Mouse (Mus musculus) heart, embryonic 10.5 days (tissue): ENCODE data around the gene Gatb. TPM values are rescaled to one million over a fixed set of nuclear protein-coding genes. Genes with fewer than 3 reads are reported as not detected.
A peak's percentile ranks its signal among the peaks of the same experiment; 100 is the strongest.
"Not testable (repeated sequence)": the region's sequence is repeated elsewhere in the genome, so short reads cannot be mapped to it uniquely, and the experiment has no call there.

ENCODE experiments used
- DNase-seq: peaks from one replicate; pipeline ENCODE4 v3.0.0-alpha.2; 2017; ENCODE audit warnings: low spot score
- H3K27ac ChIP-seq: fragments of 300-500 bp; sonication (generic); 2 replicates; pipeline ENCODE4 v1.5.1; 2016; ENCODE audit warnings: mild to moderate bottlenecking
- H3K27me3 ChIP-seq: fragments of 300-500 bp; sonication (generic); 2 replicates; pipeline ENCODE4 v1.6.1; 2016; ENCODE audit warnings: mild to moderate bottlenecking; ENCODE audit not compliant: poor library complexity, insufficient read depth, severe bottlenecking
- H3K36me3 ChIP-seq: fragments of 300-500 bp; sonication (generic); 2 replicates; pipeline ENCODE4 v1.6.1; 2016; ENCODE audit warnings: mild to moderate bottlenecking, moderate library complexity
- H3K4me1 ChIP-seq: fragments of 300-500 bp; sonication (generic); 2 replicates; pipeline ENCODE4 v1.6.1; 2016; ENCODE audit warnings: mild to moderate bottlenecking
- H3K4me3 ChIP-seq: fragments of 300-500 bp; sonication (generic); 2 replicates; pipeline ENCODE4 v1.5.1; 2016; ENCODE audit warnings: mild to moderate bottlenecking, moderate library complexity
- H3K9me3 ChIP-seq: fragments of 300-500 bp; sonication (generic); 2 replicates; pipeline ENCODE4 v1.6.1; 2016; ENCODE audit warnings: mild to moderate bottlenecking, moderate library complexity
- WGBS: fragments of 180-500 bp; shearing (Covaris S2); methylation state at CpG from one replicate; pipeline ENCODE4 v1.1.7; 2016; 5-methylcytosine and 5-hydroxymethylcytosine counted together
- polyA plus RNA-seq: library from polyadenylated mRNA; unstranded; fragments of >200 nt; fragmentation: Nextera tagmentation; extraction: Ambion mirVana; gene quantifications from 2 replicates; pipeline ENCODE4 v1.2.1, GENCODE M21; 2016

Gene Gatb
- polyA plus RNA-seq, 1 experiment from 2014 or later: 32.3 TPM

- H3K4me1 ChIP-seq, H3K27me3 ChIP-seq, DNase-seq, H3K9me3 ChIP-seq, H3K27ac ChIP-seq, H3K4me3 ChIP-seq, H3K36me3 ChIP-seq: not testable (repeated sequence)
- WGBS: 86% methylated on average over 8 of the region's 8 CpGs
These were observed 1.4 kb upstream of the Gatb start for GRCm38 (mm10) chr3:85572502-85572901.

- Histone ChIP-seq H3K9me3 (no peaks in the 10 kb centered on the region), H3K4me1 (no peaks in the 10 kb centered on the region), H3K27me3 (no peaks in the 10 kb centered on the region), H3K27ac (peak overlapping the region; percentile 96), H3K36me3 (no peaks in the 10 kb centered on the region), H3K4me3 (peak overlapping the region; percentile 84)
- WGBS: 24% methylated on average over 6 of the region's 6 CpGs
- no peak for DNase-seq
These were observed 579 bp upstream of the Gatb start for GRCm38 (mm10) chr3:85573216-85573863.

GRCm38 (mm10) chr3:85582726-85583125 is 8.8 kb downstream of the Gatb start:
- DNase-seq: no peak
- Histone ChIP-seq H3K27me3 (no peaks in the 10 kb centered on the region), H3K27ac (no peak overlapping the region), H3K4me1 (no peaks in the 10 kb centered on the region), H3K36me3 (no peaks in the 10 kb centered on the region; the same call in 1 of the 2 replicates), H3K4me3 (no peak overlapping the region), H3K9me3 (no peaks in the 10 kb centered on the region)
- WGBS: 77% methylated on average over 2 of the region's 2 CpGs

GRCm38 (mm10) chr3:85583194-85583593 is 9.3 kb downstream of the Gatb start:
- H3K9me3 ChIP-seq: no peaks in the 10 kb centered on the region
- H3K27ac ChIP-seq: no peak overlapping the region
- no peaks in the 10 kb centered on the region; the same call in 1 of the 2 replicates for H3K36me3 ChIP-seq
- 77% methylated on average over 5 of the region's 5 CpGs for WGBS
- H3K4me1 ChIP-seq: no peaks in the 10 kb centered on the region
- H3K4me3 ChIP-seq: no peak overlapping the region
- DNase-seq: no peak
- no peaks in the 10 kb centered on the region for H3K27me3 ChIP-seq

- 63% methylated on average over 4 of the region's 4 CpGs for WGBS
- no peaks in the 10 kb centered on the region; the same call in 1 of the 2 replicates for H3K36me3 ChIP-seq
- peak; percentile 80 for DNase-seq
- H3K4me3 ChIP-seq: no peak overlapping the region
- H3K4me1 ChIP-seq: peaks cover 15% of the 10 kb centered on the region
- H3K27me3 ChIP-seq: no peaks in the 10 kb centered on the region
- H3K9me3 ChIP-seq: no peaks in the 10 kb centered on the region
- no peak overlapping the region for H3K27ac ChIP-seq
These were observed 11.0 kb downstream of the Gatb start for GRCm38 (mm10) chr3:85584966-85585365.

- H3K27me3 ChIP-seq: no peaks in the 10 kb centered on the region
- WGBS: 19% methylated on average over 2 of the region's 2 CpGs
- H3K4me1 ChIP-seq: peaks cover 32% of the 10 kb centered on the region
- no peaks in the 10 kb centered on the region for H3K9me3 ChIP-seq
- peak; percentile 79 for DNase-seq
- H3K4me3 ChIP-seq: no peak overlapping the region
- H3K27ac ChIP-seq: peak overlapping the region; percentile 82
- H3K36me3 ChIP-seq: no peaks in the 10 kb centered on the region; the same call in 1 of the 2 replicates
These were observed 14.8 kb downstream of the Gatb start for GRCm38 (mm10) chr3:85588701-85589100.

- no peak for DNase-seq
- 71% methylated on average over 3 of the region's 3 CpGs for WGBS
- peaks cover 32% of the 10 kb centered on the region for H3K4me1 ChIP-seq
- no peak overlapping the region for H3K4me3 ChIP-seq
- no peaks in the 10 kb centered on the region for H3K36me3 ChIP-seq
- H3K9me3 ChIP-seq: no peaks in the 10 kb centered on the region
- peak overlapping the region; percentile 82 for H3K27ac ChIP-seq
- no peaks in the 10 kb centered on the region for H3K27me3 ChIP-seq
These were observed 16.3 kb downstream of the Gatb start for GRCm38 (mm10) chr3:85590090-85590754.

GRCm38 (mm10) chr3:85592067-85592466 is 18.1 kb downstream of the Gatb start:
- 36% methylated on average over 4 of the region's 4 CpGs for WGBS
- H3K27ac ChIP-seq: peak overlapping the region; percentile 67; the same call in 1 of the 2 replicates
- H3K36me3 ChIP-seq: no peaks in the 10 kb centered on the region
- no peaks in the 10 kb centered on the region for H3K27me3 ChIP-seq
- no peak overlapping the region for H3K4me3 ChIP-seq
- peak; percentile 79 for DNase-seq
- peaks cover 32% of the 10 kb centered on the region for H3K4me1 ChIP-seq
- H3K9me3 ChIP-seq: no peaks in the 10 kb centered on the region

- Histone ChIP-seq H3K4me1 (peaks cover 32% of the 10 kb centered on the region), H3K9me3 (no peaks in the 10 kb centered on the region), H3K36me3 (no peaks in the 10 kb centered on the region), H3K27me3 (no peaks in the 10 kb centered on the region), H3K4me3 (no peak overlapping the region), H3K27ac (peak overlapping the region; percentile 67; the same call in 1 of the 2 replicates)
- DNase-seq: no peak
- WGBS: 78% methylated on average over 5 of the region's 5 CpGs
These were observed 18.8 kb downstream of the Gatb start for GRCm38 (mm10) chr3:85592640-85593252.

GRCm38 (mm10) chr3:85594452-85594851 is 20.5 kb downstream of the Gatb start:
- Histone ChIP-seq H3K27me3 (no peaks in the 10 kb centered on the region), H3K4me1 (peaks cover 22% of the 10 kb centered on the region), H3K9me3 (no peaks in the 10 kb centered on the region), H3K36me3 (no peaks in the 10 kb centered on the region), H3K4me3 (no peak overlapping the region), H3K27ac (no peak overlapping the region)
- 57% methylated on average over 3 of the region's 3 CpGs for whole genome bisulfite sequencing
- DNase-seq: no peak

- Histone ChIP-seq H3K9me3 (no peaks in the 10 kb centered on the region), H3K27me3 (no peaks in the 10 kb centered on the region), H3K27ac (no peak overlapping the region), H3K4me3 (no peak overlapping the region), H3K4me1 (peaks cover 36% of the 10 kb centered on the region), H3K36me3 (no peaks in the 10 kb centered on the region)
- no peak for DNase-seq
- WGBS: 87% methylated on average over 3 of the region's 3 CpGs
These were observed 25.6 kb downstream of the Gatb start for GRCm38 (mm10) chr3:85599526-85599925.

GRCm38 (mm10) chr3:85601841-85602305 is 28.0 kb downstream of the Gatb start:
- WGBS: 20% methylated on average over 3 of the region's 3 CpGs
- no peak for DNase-seq
- H3K4me1 ChIP-seq: peaks cover 43% of the 10 kb centered on the region

GRCm38 (mm10) chr3:85603811-85604210 is 29.9 kb downstream of the Gatb start:
- H3K9me3 ChIP-seq: no peaks in the 10 kb centered on the region
- no peak for DNase-seq

More at GRCm38 (mm10) chr3:85601841-85602305, 28.0 kb downstream of the Gatb start:
- H3K4me3 ChIP-seq: no peak overlapping the region; the same call in 1 of the 2 replicates
- 0 out of 2 replicates have a peak, but pooled peaks cover 3% of the 10 kb centered on the region for H3K36me3 ChIP-seq
- no peaks in the 10 kb centered on the region for H3K27me3 ChIP-seq
- H3K27ac ChIP-seq: peak overlapping the region; percentile 82
- no peaks in the 10 kb centered on the region for H3K9me3 ChIP-seq

More at GRCm38 (mm10) chr3:85603811-85604210, 29.9 kb downstream of the Gatb start:
- Histone ChIP-seq H3K27ac (no peak overlapping the region), H3K27me3 (no peaks in the 10 kb centered on the region), H3K4me3 (no peak overlapping the region), H3K4me1 (peaks cover 43% of the 10 kb centered on the region), H3K36me3 (0 out of 2 replicates have a peak, but pooled peaks cover 3% of the 10 kb centered on the region)
- WGBS: 86% methylated on average over 1 of the region's 1 CpGs
